Mouse (Mus musculus): ENCODE data around the gene Stim2. TPM values are rescaled to one million over a fixed set of nuclear protein-coding genes. Genes with fewer than 3 reads are reported as not detected.

The Stim2 gene
- polyA plus RNA-seq, 1 experiment, result 15.3 TPM

DNA sequence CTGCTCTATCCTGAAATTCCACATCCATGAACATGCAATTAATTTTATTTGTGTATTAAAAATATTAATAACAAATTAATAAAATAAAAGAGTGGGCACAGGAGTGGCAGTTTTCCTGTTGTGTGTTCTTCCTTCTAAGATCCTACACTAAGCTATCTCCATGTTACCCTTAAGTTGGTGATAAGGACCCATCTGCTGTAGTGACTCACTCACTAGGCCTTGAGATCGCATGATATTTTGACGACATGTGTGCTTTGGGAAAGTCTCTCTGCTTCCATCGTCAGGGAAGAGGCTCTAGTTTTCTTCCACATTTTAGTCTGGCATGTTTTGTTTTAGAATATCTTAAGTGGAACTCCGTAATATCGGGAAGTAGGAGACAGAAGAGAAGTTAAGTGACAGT is 73.0 kb downstream of the Stim2 start:
- Histone ChIP-seq H3K36me3 (ENCODE audit: control insufficient read depth, insufficient read depth) (peaks cover 9% of the 10 kb centered on the region), H3K79me2 (ENCODE audit: control insufficient read depth, insufficient read depth) (peaks cover 41% of the 10 kb centered on the region), H3K79me3 (ENCODE audit: low read depth) (peaks cover 17% of the 10 kb centered on the region), H3ac (ENCODE audit: control insufficient read depth, insufficient read length, low read depth) (no peak overlapping the region), H3K27me3 (ENCODE audit: control insufficient read depth, insufficient read depth, insufficient read length) (no peaks in the 10 kb centered on the region), H3K4me3 (ENCODE audit: insufficient read depth, poor library complexity, severe bottlenecking) (no peak overlapping the region)
- TF ChIP-seq USF1 (IDR thresholded peaks at IDR 0.05; ENCODE audit: low read depth), result no peak
- no peak for TF ChIP-seq FOSL1 (IDR thresholded peaks at IDR 0.05; ENCODE audit: insufficient read depth, low read length, poor library complexity, severe bottlenecking)
- TF ChIP-seq MYOD1 (IDR thresholded peaks at IDR 0.05; ENCODE audit: control insufficient read depth, insufficient read length, low read depth), result no peak
- no peak for TF ChIP-seq CTCF (IDR thresholded peaks at IDR 0.05; ENCODE audit: control insufficient read depth, insufficient read depth, insufficient read length)

DNA sequence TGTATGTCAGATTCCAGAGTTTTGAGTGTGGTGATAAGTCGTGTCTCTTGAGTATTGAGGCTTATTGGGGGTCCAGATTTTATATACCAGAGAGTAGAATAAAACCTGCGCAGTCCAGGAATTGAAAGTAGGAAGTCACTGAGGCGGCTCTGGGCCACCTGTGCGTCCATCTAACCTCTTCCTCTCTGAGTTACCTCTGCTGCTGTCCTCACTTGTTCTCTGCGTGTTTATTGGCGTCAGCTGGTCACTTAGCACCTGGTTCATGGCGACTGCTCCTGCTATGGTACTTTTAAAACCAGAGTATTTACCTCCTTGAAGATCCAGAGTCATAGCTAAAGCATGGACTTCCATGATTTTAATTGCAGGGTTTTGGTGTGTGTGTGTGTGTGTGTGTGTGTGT is 73.4 kb downstream of the Stim2 start:
- H3K79me3 ChIP-seq (ENCODE audit: low read depth), result peaks cover 17% of the 10 kb centered on the region
- H3K27me3 ChIP-seq (ENCODE audit: control insufficient read depth, insufficient read depth, insufficient read length), result no peaks in the 10 kb centered on the region
- H3K79me2 ChIP-seq (ENCODE audit: control insufficient read depth, insufficient read depth), result peaks cover 41% of the 10 kb centered on the region
- TF ChIP-seq FOSL1 (IDR thresholded peaks at IDR 0.05; ENCODE audit: insufficient read depth, low read length, poor library complexity, severe bottlenecking) (no peak), CEBPB (IDR thresholded peaks at IDR 0.05; ENCODE audit: low read depth) (no peak)
- H3K4me3 ChIP-seq (ENCODE audit: insufficient read depth, poor library complexity, severe bottlenecking), result no peak overlapping the region
- H3K36me3 ChIP-seq (ENCODE audit: control insufficient read depth, insufficient read depth), result peaks cover 11% of the 10 kb centered on the region
- no peak overlapping the region for H3ac ChIP-seq (ENCODE audit: control insufficient read depth, insufficient read length, low read depth)

DNA sequence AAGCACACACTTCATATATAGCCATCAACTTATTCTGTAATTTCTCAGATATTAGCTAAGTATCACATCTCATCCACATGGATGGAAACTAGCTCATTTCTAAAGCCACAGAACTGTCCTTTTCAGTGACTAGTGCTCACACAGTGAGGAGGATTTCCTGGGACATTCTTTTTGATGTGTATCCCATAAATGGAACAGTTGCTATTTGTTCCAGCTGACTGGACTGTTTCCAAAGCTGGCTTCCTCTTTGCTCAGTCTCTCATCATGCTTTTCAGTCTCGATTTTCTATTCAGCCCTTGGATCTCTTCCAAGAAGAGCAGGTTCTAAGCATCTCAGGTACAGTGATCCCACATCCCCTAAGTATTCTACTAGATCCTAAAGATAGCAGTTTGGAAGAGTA is 75.0 kb downstream of the Stim2 start:
- Histone ChIP-seq H3K79me3 (ENCODE audit: low read depth) (peaks cover 15% of the 10 kb centered on the region), H3K36me3 (ENCODE audit: control insufficient read depth, insufficient read depth) (peaks cover 11% of the 10 kb centered on the region), H3ac (ENCODE audit: control insufficient read depth, insufficient read length, low read depth) (no peak overlapping the region), H3K27me3 (ENCODE audit: control insufficient read depth, insufficient read depth, insufficient read length) (no peaks in the 10 kb centered on the region), H3K4me3 (ENCODE audit: insufficient read depth, poor library complexity, severe bottlenecking) (no peak overlapping the region), H3K79me2 (ENCODE audit: control insufficient read depth, insufficient read depth) (peaks cover 36% of the 10 kb centered on the region)
- TF ChIP-seq FOSL1 (IDR thresholded peaks at IDR 0.05; ENCODE audit: insufficient read depth, low read length, poor library complexity, severe bottlenecking), result no peak
- no peak for TF ChIP-seq MAX (IDR thresholded peaks at IDR 0.05)
- no peak for TF ChIP-seq USF1 (IDR thresholded peaks at IDR 0.05; ENCODE audit: low read depth)
- TF ChIP-seq CEBPB (IDR thresholded peaks at IDR 0.05; ENCODE audit: low read depth), result no peak
- TF ChIP-seq MYOD1 (IDR thresholded peaks at IDR 0.05; ENCODE audit: control insufficient read depth, insufficient read length, low read depth), result no peak
- no peak for TF ChIP-seq CTCF (IDR thresholded peaks at IDR 0.05; ENCODE audit: control insufficient read depth, insufficient read depth, insufficient read length)
- no peak for TF ChIP-seq MYOG (IDR thresholded peaks at IDR 0.05; ENCODE audit: control insufficient read depth, extremely low read depth, insufficient read length)

DNA sequence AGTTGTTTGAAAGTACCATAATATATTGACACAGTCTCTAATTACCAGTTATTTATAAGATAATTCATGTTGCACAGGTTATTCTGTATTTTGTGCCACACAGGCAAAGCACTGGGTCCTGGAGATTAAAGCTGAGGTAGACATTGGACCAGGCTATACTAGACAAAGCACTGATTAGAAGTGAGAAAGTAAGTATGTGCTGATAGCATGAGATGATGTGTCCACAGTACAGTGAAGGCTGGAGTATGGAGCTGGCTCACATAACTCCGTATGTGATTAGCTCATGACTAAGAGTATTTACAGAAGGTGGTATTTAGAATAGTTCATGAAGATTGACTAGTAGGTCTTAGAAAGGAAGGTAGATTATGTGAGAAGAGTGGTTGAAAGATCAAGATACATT is 81.7 kb downstream of the Stim2 start:
- no peaks in the 10 kb centered on the region for H3K27me3 ChIP-seq (ENCODE audit: control insufficient read depth, insufficient read depth, insufficient read length)
- no peak overlapping the region for H3K4me3 ChIP-seq (ENCODE audit: insufficient read depth, poor library complexity, severe bottlenecking)
- H3ac ChIP-seq (ENCODE audit: control insufficient read depth, insufficient read length, low read depth), result no peak overlapping the region
- peaks cover 9% of the 10 kb centered on the region for H3K36me3 ChIP-seq (ENCODE audit: control insufficient read depth, insufficient read depth)
- H3K79me3 ChIP-seq (ENCODE audit: low read depth), result peaks cover 7% of the 10 kb centered on the region
- TF ChIP-seq MYOG (IDR thresholded peaks at IDR 0.05; ENCODE audit: control insufficient read depth, extremely low read depth, insufficient read length) (no peak), USF1 (IDR thresholded peaks at IDR 0.05; ENCODE audit: low read depth) (no peak), CEBPB (IDR thresholded peaks at IDR 0.05; ENCODE audit: low read depth) (no peak), CTCF (IDR thresholded peaks at IDR 0.05; ENCODE audit: control insufficient read depth, insufficient read depth, insufficient read length) (no peak), FOSL1 (IDR thresholded peaks at IDR 0.05; ENCODE audit: insufficient read depth, low read length, poor library complexity, severe bottlenecking) (no peak), MYOD1 (IDR thresholded peaks at IDR 0.05; ENCODE audit: control insufficient read depth, insufficient read length, low read depth) (no peak), MAX (IDR thresholded peaks at IDR 0.05) (no peak)
- no peaks in the 10 kb centered on the region for H3K79me2 ChIP-seq (ENCODE audit: control insufficient read depth, insufficient read depth)

DNA sequence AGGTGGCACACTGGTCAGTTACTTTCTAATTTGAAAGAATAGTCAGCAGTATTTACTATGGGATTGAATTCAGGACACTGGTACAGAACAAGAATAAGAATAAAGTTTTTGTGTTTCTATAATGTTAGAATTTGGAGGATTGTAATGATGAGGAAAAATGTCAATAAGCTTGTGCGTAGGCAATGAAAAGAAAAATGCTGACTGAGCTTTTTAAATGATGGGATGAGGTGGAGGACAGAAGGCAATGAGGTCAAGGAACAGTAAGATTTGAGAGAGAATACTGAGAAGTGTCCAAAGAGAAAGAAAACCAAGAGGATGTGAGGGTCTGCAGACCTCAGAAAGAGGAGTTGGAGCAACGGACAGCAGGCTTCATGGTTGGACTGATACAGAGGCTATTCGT is 89.6 kb downstream of the Stim2 start:
- TF ChIP-seq CEBPB (IDR thresholded peaks at IDR 0.05; ENCODE audit: low read depth), result no peak
- no peak for TF ChIP-seq MYOG (IDR thresholded peaks at IDR 0.05; ENCODE audit: control insufficient read depth, extremely low read depth, insufficient read length)
- no peak for TF ChIP-seq FOSL1 (IDR thresholded peaks at IDR 0.05; ENCODE audit: insufficient read depth, low read length, poor library complexity, severe bottlenecking)
- TF ChIP-seq CTCF (IDR thresholded peaks at IDR 0.05; ENCODE audit: control insufficient read depth, insufficient read depth, insufficient read length), result no peak
- no peak for TF ChIP-seq USF1 (IDR thresholded peaks at IDR 0.05; ENCODE audit: low read depth)
- TF ChIP-seq MYOD1 (IDR thresholded peaks at IDR 0.05; ENCODE audit: control insufficient read depth, insufficient read length, low read depth), result no peak
- no peak for TF ChIP-seq MAX (IDR thresholded peaks at IDR 0.05)
- Histone ChIP-seq H3K27me3 (ENCODE audit: control insufficient read depth, insufficient read depth, insufficient read length) (no peaks in the 10 kb centered on the region), H3K4me3 (ENCODE audit: insufficient read depth, poor library complexity, severe bottlenecking) (no peak overlapping the region)

DNA sequence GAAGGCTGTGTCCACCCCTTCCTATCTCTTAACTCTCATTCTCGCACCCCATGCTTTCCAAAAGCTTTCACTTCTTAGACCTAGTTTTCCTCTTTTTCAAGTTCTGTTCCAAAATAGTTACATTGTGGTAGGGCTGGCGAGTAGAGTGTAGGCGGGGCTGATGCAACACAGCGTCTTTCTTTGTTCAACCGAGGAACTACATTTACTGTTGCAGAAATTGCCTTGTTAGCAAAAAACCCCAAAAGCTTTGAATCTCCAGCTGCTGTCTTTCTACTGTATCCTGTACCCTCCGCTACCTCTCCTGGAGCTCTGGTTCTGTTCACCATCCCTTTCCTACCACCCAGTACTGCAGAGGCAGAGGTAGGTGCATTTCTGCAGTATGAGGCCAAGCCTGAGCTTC is 99.9 kb downstream of the Stim2 start:
- no peak overlapping the region for H3K4me3 ChIP-seq (ENCODE audit: insufficient read depth, poor library complexity, severe bottlenecking)
- no peak overlapping the region for H3ac ChIP-seq (ENCODE audit: control insufficient read depth, insufficient read length, low read depth)
- H3K79me2 ChIP-seq (ENCODE audit: control insufficient read depth, insufficient read depth), result peaks cover under 1% of the 10 kb centered on the region
- H3K27me3 ChIP-seq (ENCODE audit: control insufficient read depth, insufficient read depth, insufficient read length), result no peaks in the 10 kb centered on the region
- no peaks in the 10 kb centered on the region for H3K36me3 ChIP-seq (ENCODE audit: control insufficient read depth, insufficient read depth)
- no peaks in the 10 kb centered on the region for H3K79me3 ChIP-seq (ENCODE audit: low read depth)
- TF ChIP-seq MYOG (IDR thresholded peaks at IDR 0.05; ENCODE audit: control insufficient read depth, extremely low read depth, insufficient read length), result no peak
- no peak for TF ChIP-seq MYOD1 (IDR thresholded peaks at IDR 0.05; ENCODE audit: control insufficient read depth, insufficient read length, low read depth)
- TF ChIP-seq USF1 (IDR thresholded peaks at IDR 0.05; ENCODE audit: low read depth), result no peak
- no peak for TF ChIP-seq CEBPB (IDR thresholded peaks at IDR 0.05; ENCODE audit: low read depth)
- no peak for TF ChIP-seq FOSL1 (IDR thresholded peaks at IDR 0.05; ENCODE audit: insufficient read depth, low read length, poor library complexity, severe bottlenecking)
- TF ChIP-seq CTCF (IDR thresholded peaks at IDR 0.05; ENCODE audit: control insufficient read depth, insufficient read depth, insufficient read length), result no peak
- TF ChIP-seq MAX (IDR thresholded peaks at IDR 0.05), result no peak

More for the DNA sequence above, 89.6 kb downstream of the Stim2 start:
- Histone ChIP-seq H3K79me3 (ENCODE audit: low read depth) (peaks cover 2% of the 10 kb centered on the region), H3K79me2 (ENCODE audit: control insufficient read depth, insufficient read depth) (peaks cover 14% of the 10 kb centered on the region), H3K36me3 (ENCODE audit: control insufficient read depth, insufficient read depth) (no peaks in the 10 kb centered on the region), H3ac (ENCODE audit: control insufficient read depth, insufficient read length, low read depth) (no peak overlapping the region)

All from C2C12 (cell line).